Mouse (Mus musculus) lung, postnatal 0 days (tissue): Measurements from ENCODE around the gene Tubb4a. TPM values are rescaled to one million over a fixed set of nuclear protein-coding genes. Genes with fewer than 3 reads are reported as not detected.

Experiments used
- ATAC-seq: fragments of 200-750 bp; cut with Nextera tagmentation; 2 replicates; pipeline ENCODE4 v1.8.0; 2017; ENCODE audit warnings: moderate library complexity
- DNase-seq: peaks from one replicate; pipeline ENCODE4 v3.0.0-alpha.2; 2016; ENCODE audit warnings: low spot score
- H3K27ac ChIP-seq: fragments of 300-500 bp; sonication (generic); 2 replicates; pipeline ENCODE4 v1.5.1; 2014; ENCODE audit warnings: antibody characterized with exemption, mild to moderate bottlenecking, low read length, mixed read lengths
- H3K27me3 ChIP-seq: fragments of 300-500 bp; sonication (generic); replicated peaks from 2 replicates; pipeline ENCODE4 v1.6.1; 2014; ENCODE audit warnings: low read length, mixed read lengths; ENCODE audit not compliant: insufficient read depth
- H3K36me3 ChIP-seq: fragments of 300-500 bp; sonication (generic); 2 replicates; pipeline ENCODE4 v1.6.1; 2014; ENCODE audit warnings: low read length, mixed read lengths; ENCODE audit not compliant: insufficient read depth
- H3K4me1 ChIP-seq: fragments of 300-500 bp; sonication (generic); 2 replicates; pipeline ENCODE4 v1.6.1; 2014; ENCODE audit warnings: antibody characterized with exemption, low read depth, low read length, mixed read lengths; ENCODE audit not compliant: insufficient read depth
- H3K4me2 ChIP-seq: fragments of 300-500 bp; sonication (generic); replicated peaks from 2 replicates; pipeline ENCODE4 v1.6.1; 2014; ENCODE audit warnings: low read depth, mild to moderate bottlenecking, low read length, moderate library complexity, mixed read lengths
- H3K4me3 ChIP-seq: fragments of 300-500 bp; sonication (generic); 2 replicates; pipeline ENCODE4 v1.5.1; 2014; ENCODE audit warnings: low read depth, low read length
- H3K9ac ChIP-seq: fragments of 300-500 bp; sonication (generic); replicated peaks from 2 replicates; pipeline ENCODE4 v1.6.1; 2014; ENCODE audit warnings: low read depth, mild to moderate bottlenecking
- H3K9me3 ChIP-seq: fragments of 300-500 bp; sonication (generic); 2 replicates; pipeline ENCODE4 v1.6.1; 2016; ENCODE audit warnings: low read length, mixed read lengths
- CTCF ChIP-seq: IDR thresholded peaks from 2 replicates; pipeline ENCODE4 v1.5.1; 2016; ENCODE audit warnings: antibody characterized with exemption, mild to moderate bottlenecking
- EP300 ChIP-seq: IDR thresholded peaks from 2 replicates; pipeline ENCODE4 v1.6.1; 2016; ENCODE audit warnings: antibody characterized with exemption, mild to moderate bottlenecking, control low read depth
- WGBS: fragments of 180-500 bp; shearing (Covaris S2); extraction: QIAGEN DNeasy Blood & Tissue Kit; methylation state at CpG from one replicate; pipeline ENCODE4 v1.1.7; 2014; 5-methylcytosine and 5-hydroxymethylcytosine counted together
- polyA plus RNA-seq: library from polyadenylated mRNA; unstranded; fragments of >200 nt; fragmentation: Nextera tagmentation; extraction: Ambion mirVana; gene quantifications from 2 replicates; pipeline ENCODE4 v1.2.1, GENCODE M21; 2015

The Tubb4a gene
- polyA plus RNA-seq, 1 experiment from 2014 or later, result 7.5 TPM

DNA sequence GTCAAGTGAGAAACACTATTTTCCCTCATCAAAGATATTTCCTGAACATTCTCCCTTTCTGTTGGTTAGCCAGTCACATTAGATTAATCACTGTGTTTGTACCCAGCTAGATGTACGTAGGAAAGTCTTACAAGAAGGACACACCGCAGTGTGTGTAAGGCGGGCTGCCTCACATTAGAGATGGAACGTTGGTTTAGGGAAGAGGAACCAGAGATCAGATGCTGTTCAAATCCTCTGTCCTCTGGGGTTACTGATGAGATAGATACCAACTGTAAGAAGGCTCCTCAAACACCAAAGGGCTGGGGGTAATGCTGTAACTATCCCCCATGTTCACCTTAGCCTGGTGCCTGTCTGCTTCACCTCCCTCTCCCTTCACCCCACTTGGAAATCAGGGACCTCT is 37.2 kb upstream of the Tubb4a start:
- no peak overlapping the region for H3K4me3 ChIP-seq
- no peaks in the 10 kb centered on the region for H3K36me3 ChIP-seq
- WGBS, result 71% methylated on average over 4 of the region's 4 CpGs
- no peaks in the 10 kb centered on the region for H3K27me3 ChIP-seq
- no peak overlapping the region for H3K4me2 ChIP-seq
- no peak for ATAC-seq
- H3K27ac ChIP-seq, result no peak overlapping the region
- TF ChIP-seq EP300 (no peak), CTCF (no peak)
- no peak overlapping the region for H3K9ac ChIP-seq
- DNase-seq, result no peak
- H3K4me1 ChIP-seq, result no peaks in the 10 kb centered on the region
- H3K9me3 ChIP-seq, result no peaks in the 10 kb centered on the region

DNA sequence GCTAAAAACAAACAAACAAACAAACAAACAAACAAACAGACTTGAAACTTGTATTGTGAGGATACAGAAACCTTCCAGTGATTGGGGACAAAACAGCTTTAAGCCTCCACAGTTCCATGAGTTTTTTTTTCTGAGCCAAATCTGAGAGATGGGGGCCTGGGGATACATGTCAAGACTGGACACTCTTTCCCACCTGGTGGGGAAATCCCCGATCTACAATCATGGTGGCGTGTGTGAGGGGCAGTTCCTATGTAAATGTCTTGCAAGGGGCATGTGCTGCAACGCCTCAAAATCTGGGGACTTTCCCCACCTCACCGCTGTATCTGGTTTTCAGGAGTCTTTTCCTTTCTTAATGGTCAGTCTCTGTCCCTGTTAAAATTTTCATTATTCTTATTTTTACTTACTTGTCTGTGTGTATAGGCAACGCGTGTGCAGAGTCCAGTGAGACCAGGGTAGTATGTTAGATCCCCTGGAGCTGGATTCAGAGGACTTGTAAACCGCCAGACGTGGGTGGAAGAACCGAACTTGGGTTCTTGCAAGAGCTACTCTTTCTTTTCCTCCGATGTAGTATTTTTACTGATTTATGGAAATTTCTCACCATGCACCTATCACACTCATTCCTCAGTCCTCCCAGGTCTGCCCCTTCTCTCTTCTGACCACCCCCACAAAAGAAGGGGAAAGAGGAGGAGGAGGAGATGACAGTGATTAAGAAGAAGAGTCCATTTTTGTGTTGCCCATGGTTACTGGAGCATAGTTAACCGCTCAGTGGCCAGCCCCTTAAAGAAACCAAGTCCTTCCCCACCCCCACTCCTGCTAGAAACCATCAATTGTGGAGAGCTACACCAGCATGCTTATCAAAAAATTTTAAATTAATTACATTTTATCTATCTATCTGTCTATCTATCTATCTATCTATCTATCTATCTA is 35.9 kb upstream of the Tubb4a start:
- TF ChIP-seq EP300 (no peak), CTCF (no peak)

DNA sequence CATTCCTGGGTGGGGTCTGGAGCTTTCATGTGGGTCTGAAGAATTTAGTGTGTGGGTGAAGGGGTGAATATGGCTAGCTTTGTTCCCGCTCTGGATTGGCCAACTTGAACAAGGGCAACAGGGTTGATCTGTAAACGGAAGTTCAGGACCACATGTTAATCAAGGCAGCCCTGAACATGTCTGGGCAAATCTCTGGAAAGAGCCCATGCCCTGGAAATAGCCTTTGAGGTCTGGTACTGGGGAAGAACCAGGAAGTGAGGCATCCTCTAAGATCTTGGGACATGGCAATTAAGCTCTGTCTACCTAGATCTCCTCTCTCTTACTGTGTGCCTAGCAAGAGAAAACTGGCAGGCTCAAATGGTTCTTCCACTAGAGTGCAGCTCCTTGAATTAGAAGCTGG is 34.3 kb upstream of the Tubb4a start:
- no peak for TF ChIP-seq CTCF
- no peak for TF ChIP-seq EP300
- Histone ChIP-seq H3K4me2 (no peak overlapping the region), H3K9ac (no peak overlapping the region), H3K4me3 (no peak overlapping the region), H3K9me3 (no peaks in the 10 kb centered on the region), H3K36me3 (no peaks in the 10 kb centered on the region), H3K27me3 (no peaks in the 10 kb centered on the region), H3K4me1 (peaks cover 2% of the 10 kb centered on the region; the same call in 1 of the 2 replicates), H3K27ac (no peak overlapping the region)
- 51% methylated on average over 2 of the region's 2 CpGs for WGBS
- DNase-seq (no peak), ATAC-seq (no peak)

More for the DNA sequence above, 35.9 kb upstream of the Tubb4a start:
- 84% methylated on average over 11 of the region's 11 CpGs for WGBS
- Histone ChIP-seq H3K27me3 (no peaks in the 10 kb centered on the region), H3K36me3 (no peaks in the 10 kb centered on the region), H3K4me2 (no peak overlapping the region), H3K4me3 (no peak overlapping the region), H3K27ac (no peak overlapping the region), H3K4me1 (peaks cover 2% of the 10 kb centered on the region; the same call in 1 of the 2 replicates), H3K9ac (no peak overlapping the region), H3K9me3 (no peaks in the 10 kb centered on the region)
- ATAC-seq, result no peak
- no peak for DNase-seq

DNA sequence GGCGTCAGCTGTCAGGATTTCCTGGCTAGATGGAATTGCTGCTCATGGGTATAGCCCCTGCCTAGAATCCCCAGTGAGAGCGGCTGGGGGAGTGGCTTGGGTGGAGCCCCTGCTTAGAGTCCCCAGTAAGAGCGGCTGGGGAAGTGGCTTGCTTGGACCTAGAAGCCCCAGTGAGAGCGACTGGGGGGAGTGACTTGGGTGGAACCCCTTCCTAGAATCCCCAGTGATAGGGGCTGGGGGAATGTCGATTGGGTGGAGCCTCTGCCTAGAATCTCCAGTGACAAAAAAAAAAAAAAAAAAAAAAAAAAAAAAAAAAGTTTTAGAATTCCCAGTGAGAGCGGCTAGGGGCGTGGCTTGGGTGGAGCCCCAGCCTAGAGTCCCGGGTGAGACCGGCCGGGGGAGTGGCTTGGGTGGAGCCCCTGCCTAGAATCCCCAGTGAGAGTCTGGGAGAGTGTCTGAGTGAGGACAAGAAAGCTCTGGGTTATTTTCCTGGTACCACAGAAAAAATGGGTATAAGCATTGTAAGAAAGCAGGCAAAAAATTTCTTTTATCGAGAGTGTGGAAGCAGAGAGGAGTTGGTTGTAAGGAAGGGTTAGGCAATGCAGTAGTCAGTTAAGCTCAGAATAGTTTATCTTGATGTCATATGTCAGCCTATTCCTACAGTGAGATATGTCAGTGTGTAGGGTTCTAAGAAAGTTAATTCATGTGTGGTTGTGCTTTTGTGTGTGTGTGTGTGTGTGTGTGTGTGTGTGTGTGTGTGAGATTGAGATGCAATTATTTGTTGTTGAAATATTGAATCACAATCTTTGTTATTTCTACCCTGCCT is 31.2 kb upstream of the Tubb4a start:
- DNase-seq, result peak; percentile 47
- Histone ChIP-seq H3K4me2 (0 out of 2 replicates have a peak overlapping the region, but pooled peaks have one; percentile 5), H3K4me1 (peaks cover 2% of the 10 kb centered on the region; the same call in 1 of the 2 replicates), H3K27me3 (no peaks in the 10 kb centered on the region), H3K9me3 (no peaks in the 10 kb centered on the region), H3K9ac (no peak overlapping the region), H3K27ac (no peak overlapping the region), H3K36me3 (no peaks in the 10 kb centered on the region), H3K4me3 (no peak overlapping the region)
- 4% methylated on average over 11 of the region's 11 CpGs for WGBS
- TF ChIP-seq CTCF (no peak), EP300 (no peak)
- peak; percentile 77 for ATAC-seq

DNA sequence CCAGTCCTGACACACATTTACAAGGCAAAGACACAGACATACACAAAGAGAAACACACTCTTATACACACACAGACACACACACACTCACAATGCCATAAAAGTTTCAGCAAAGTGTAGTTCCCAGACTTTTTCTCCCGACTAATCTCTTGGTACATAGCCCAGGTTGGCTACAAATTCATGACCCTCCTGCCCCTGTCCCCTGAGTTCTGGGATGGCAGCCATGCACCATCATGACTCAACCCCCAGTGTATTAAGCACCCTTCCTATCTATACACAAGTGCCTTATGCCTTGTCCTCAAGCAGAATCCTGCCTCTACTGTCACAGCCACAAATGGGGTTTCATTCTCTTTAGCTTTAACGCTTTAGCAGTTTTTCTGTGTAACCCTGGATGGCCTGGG is 29.2 kb upstream of the Tubb4a start:
- Histone ChIP-seq H3K9me3 (no peaks in the 10 kb centered on the region), H3K36me3 (no peaks in the 10 kb centered on the region), H3K4me2 (no peak overlapping the region), H3K27ac (no peak overlapping the region), H3K4me3 (no peak overlapping the region), H3K27me3 (no peaks in the 10 kb centered on the region), H3K4me1 (peaks cover 2% of the 10 kb centered on the region; the same call in 1 of the 2 replicates), H3K9ac (no peak overlapping the region)
- TF ChIP-seq CTCF, result no peak
- TF ChIP-seq EP300, result no peak
- DNase-seq (no peak), ATAC-seq (no peak)
- 68% methylated on average over 2 of the region's 2 CpGs for WGBS
